Mouse (Mus musculus) ES-CJ7 (cell line): Measurements from ENCODE around the gene Olfr904.
A peak's percentile ranks its signal among the peaks of the same experiment; 100 is the strongest.
"Not testable (repeated sequence)": the region's sequence is repeated elsewhere in the genome, so short reads cannot be mapped to it uniquely, and the experiment has no call there.

Experiments
- DNase-seq: peaks from one replicate; pipeline ENCODE4 v3.0.0; 2011; ENCODE audit warnings: low read depth, low spot score

Gene Olfr904

DNA sequence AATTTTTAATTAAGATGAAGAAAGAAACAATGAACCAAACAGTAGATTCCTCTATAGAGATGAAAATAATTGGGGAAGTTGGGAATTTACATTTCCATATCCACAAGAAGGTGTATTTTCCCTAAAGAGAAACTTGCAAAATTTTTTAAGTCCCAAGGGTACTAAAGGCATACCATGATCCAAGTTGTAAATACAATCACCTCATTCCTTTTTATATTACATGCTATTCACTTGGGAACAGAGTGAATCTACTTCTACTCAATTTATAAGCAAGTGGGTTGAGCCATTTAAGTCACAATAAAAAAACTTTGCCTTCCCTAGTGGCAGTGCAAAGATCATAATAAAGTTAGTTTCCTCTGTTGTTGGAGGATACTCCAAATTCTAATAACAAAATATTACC is at the start of gene Olfr904:
Olfr904 (plus strand) TSS at position 301 of the 400 bp plus-strand sequence.
- DNase-seq: no peak

- not testable (repeated sequence) for DNase-seq
These were observed 49.4 kb upstream of the Olfr904 start for GRCm38 (mm10) chr9:38413502-38413901.

DNA sequence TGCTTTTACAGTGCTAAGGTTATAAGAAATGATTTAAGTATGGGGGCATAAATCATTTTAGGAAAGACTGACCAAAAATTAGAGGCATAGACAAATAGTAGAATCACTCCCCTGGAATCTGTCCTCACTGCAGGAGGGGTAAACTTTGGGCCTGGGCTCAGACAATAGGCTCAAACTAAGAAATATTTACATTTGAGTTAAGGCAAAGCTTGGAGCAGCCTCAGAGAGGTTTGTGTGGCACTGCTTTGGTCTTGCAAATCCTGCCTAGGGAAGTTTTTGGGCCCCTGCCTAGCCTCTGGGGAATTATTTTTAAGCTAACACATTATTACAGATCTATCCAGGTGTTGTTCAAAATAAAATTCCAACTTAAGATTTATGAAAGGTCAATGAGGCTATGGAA is 39.1 kb upstream of the Olfr904 start:
- DNase-seq: peak; percentile 69

DNA sequence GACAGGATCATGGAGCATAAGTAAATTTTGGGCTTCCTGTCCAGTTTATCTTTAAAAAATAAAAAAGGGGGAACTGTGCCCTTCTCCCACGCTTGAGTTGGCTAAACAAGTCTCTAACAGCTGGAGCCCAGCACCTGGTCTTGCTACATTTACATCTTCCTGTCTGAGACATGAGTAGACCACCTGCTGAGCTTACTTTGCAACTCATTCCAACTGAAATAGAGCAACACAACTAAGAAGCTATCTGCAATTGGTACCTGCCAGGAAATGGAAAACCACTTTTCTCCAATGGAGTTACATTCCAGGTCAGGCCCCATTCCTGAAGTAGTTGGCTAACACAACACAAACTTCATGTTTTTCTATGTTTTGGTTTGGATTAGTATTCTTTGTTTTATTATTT is 35.9 kb upstream of the Olfr904 start:
- peak; percentile 61 for DNase-seq

GRCm38 (mm10) chr9:38429155-38429554 is 33.8 kb upstream of the Olfr904 start, which contains the start of gene Olfr901:
TSS of gene Olfr901 (plus strand) at chr9:38429455.
- no peak for DNase-seq

DNA sequence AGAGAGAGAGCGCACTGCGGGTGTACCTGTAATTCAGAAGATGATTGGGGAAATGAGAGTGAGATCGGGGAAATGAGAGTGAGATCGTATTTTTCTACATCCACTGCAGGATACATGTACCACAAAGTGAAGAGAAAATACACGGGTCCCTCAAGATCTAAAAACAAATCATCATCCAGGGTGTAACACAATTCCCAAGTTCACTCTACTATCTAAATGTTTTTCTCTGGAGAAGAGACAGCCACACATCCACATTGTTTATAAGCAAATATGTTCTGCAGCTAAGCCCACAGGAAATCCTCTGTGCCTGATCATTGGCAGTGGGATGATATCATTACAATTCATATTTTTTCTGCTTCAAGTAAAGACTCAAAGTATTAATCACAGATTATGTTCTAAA is 15.6 kb upstream of the Olfr904 start, which contains the start of gene Olfr902:
Olfr902 (plus strand) TSS at position 301 of the 400 bp plus-strand sequence.
- no peak for DNase-seq

DNA sequence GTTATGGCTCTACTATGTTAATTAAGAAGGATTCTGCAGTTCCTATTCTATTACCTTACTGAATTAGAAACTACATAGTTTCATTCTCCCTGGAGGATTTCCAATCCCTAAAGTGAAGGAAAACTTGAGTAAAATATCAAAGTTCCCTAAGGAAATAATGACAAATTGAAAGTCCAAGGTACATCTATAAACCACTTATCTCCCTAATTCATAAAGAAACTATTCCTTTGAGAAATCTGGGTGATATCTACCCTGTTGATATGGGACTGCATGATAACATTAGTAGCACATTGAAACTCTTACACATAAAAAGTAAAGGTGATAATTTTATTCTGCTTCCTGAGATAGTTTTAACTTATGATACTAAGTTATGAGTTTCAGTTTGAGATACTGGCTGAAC is 7.9 kb downstream of the Olfr904 start, which contains the start of gene Olfr905:
Olfr905 (plus strand) TSS at position 301 of the 400 bp plus-strand sequence.
- no peak for DNase-seq

DNA sequence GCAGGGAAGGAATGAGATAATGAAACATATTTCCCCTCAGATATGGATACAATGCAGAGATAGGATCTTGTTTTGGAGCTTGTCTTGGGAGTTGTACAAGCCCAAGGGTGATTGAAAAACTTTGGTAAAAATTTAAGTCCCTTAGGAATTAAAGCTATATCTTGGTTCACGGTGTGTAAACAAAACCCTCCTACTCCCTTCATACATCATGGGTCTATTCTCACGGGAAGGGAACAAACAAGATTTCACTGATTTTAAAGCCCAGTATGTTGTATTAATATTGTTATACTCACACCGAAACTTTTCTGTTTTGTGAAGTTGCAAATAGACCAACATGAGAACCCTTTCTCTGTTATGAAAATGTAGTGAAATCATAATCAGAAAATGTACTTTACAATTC is 23.8 kb downstream of the Olfr904 start, which contains the start of gene Olfr906:
Olfr906 (plus strand) TSS at position 301 of the 400 bp plus-strand sequence.
- no peak for DNase-seq

- DNase-seq: no peak
These were observed 32.6 kb downstream of the Olfr904 start, which contains the start of gene Olfr907 for GRCm38 (mm10) chr9:38495501-38495900. TSS of gene Olfr907 (plus strand) at chr9:38495801.

- DNase-seq: no peak
These were observed 49.4 kb downstream of the Olfr904 start for GRCm38 (mm10) chr9:38512353-38512752.
